Mouse (Mus musculus) kidney, embryonic 15.5 days (tissue): ENCODE results near the gene Wnt2. TPM values are rescaled to one million over a fixed set of nuclear protein-coding genes. Genes with fewer than 3 reads are reported as not detected.

Experiments used
- ATAC-seq: fragments of 200-750 bp; cut with Nextera tagmentation; replicated peaks from 2 replicates; pipeline ENCODE4 v1.8.0; 2017; ENCODE audit warnings: moderate TSS enrichment; ENCODE audit not compliant: low FRiP score
- H3K27ac ChIP-seq: fragments of 300-500 bp; sonication (generic); 2 replicates; pipeline ENCODE4 v1.5.1; 2015; ENCODE audit warnings: mild to moderate bottlenecking, inconsistent platforms
- H3K27me3 ChIP-seq: fragments of 300-500 bp; sonication (generic); 2 replicates; pipeline ENCODE4 v1.6.1; 2015; ENCODE audit warnings: inconsistent platforms
- H3K36me3 ChIP-seq: fragments of 300-500 bp; sonication (generic); 2 replicates; pipeline ENCODE4 v1.6.1; 2015; ENCODE audit warnings: inconsistent platforms
- H3K4me1 ChIP-seq: fragments of 300-500 bp; sonication (generic); 2 replicates; pipeline ENCODE4 v1.6.1; 2015; ENCODE audit warnings: inconsistent platforms
- H3K4me2 ChIP-seq: fragments of 300-500 bp; sonication (generic); 2 replicates; pipeline ENCODE4 v1.6.1; 2015; ENCODE audit warnings: moderate library complexity, mild to moderate bottlenecking, inconsistent platforms
- H3K4me3 ChIP-seq: fragments of 300-500 bp; sonication (generic); replicated peaks from 2 replicates; pipeline ENCODE4 v1.5.1; 2015; ENCODE audit warnings: mild to moderate bottlenecking, inconsistent platforms
- H3K9ac ChIP-seq: fragments of 300-500 bp; sonication (generic); 2 replicates; pipeline ENCODE4 v1.6.1; 2015; ENCODE audit warnings: mild to moderate bottlenecking, inconsistent platforms
- H3K9me3 ChIP-seq: fragments of 300-500 bp; sonication (generic); replicated peaks from 2 replicates; pipeline ENCODE4 v1.6.1; 2016; ENCODE audit warnings: inconsistent platforms
- WGBS: fragments of 180-500 bp; shearing (Covaris S2); methylation state at CpG from one replicate; pipeline ENCODE4 v1.1.7; 2015; ENCODE audit warnings: mixed read lengths; 5-methylcytosine and 5-hydroxymethylcytosine counted together
- polyA plus RNA-seq: library from polyadenylated mRNA; unstranded; fragments of >200 nt; fragmentation: Nextera tagmentation; extraction: Ambion mirVana; gene quantifications from 2 replicates; pipeline ENCODE4 v1.2.1, GENCODE M21; 2015

Gene Wnt2
- polyA plus RNA-seq, 1 experiment from 2014 or later, result 2.9 TPM

GRCm38 (mm10) chr6:17971393-17971792 is 59.0 kb downstream of the Wnt2 start:
- Histone ChIP-seq H3K27me3 (no peaks in the 10 kb centered on the region), H3K4me2 (no peak overlapping the region), H3K4me3 (no peak overlapping the region), H3K9me3 (no peaks in the 10 kb centered on the region), H3K4me1 (no peaks in the 10 kb centered on the region), H3K27ac (no peak overlapping the region), H3K9ac (no peak overlapping the region), H3K36me3 (no peaks in the 10 kb centered on the region)
- ATAC-seq, result peak; percentile 52; the same call in 1 of the 2 replicates

GRCm38 (mm10) chr6:17969815-17970214 is 60.6 kb downstream of the Wnt2 start:
- Histone ChIP-seq H3K27ac (no peak overlapping the region), H3K4me2 (no peak overlapping the region), H3K36me3 (no peaks in the 10 kb centered on the region), H3K9me3 (no peaks in the 10 kb centered on the region), H3K4me3 (no peak overlapping the region), H3K9ac (no peak overlapping the region), H3K4me1 (no peaks in the 10 kb centered on the region), H3K27me3 (no peaks in the 10 kb centered on the region)
- ATAC-seq, result no peak
- 81% methylated on average over 1 of the region's 1 CpGs for WGBS

GRCm38 (mm10) chr6:17968467-17969144 is 61.8 kb downstream of the Wnt2 start:
- Histone ChIP-seq H3K4me3 (no peak overlapping the region), H3K4me2 (no peak overlapping the region), H3K4me1 (no peaks in the 10 kb centered on the region), H3K27ac (no peak overlapping the region), H3K9ac (no peak overlapping the region), H3K27me3 (no peaks in the 10 kb centered on the region), H3K36me3 (no peaks in the 10 kb centered on the region), H3K9me3 (no peaks in the 10 kb centered on the region)
- ATAC-seq, result no peak
- WGBS, result 77% methylated on average over 1 of the region's 1 CpGs

- Histone ChIP-seq H3K27ac (no peak overlapping the region), H3K9me3 (no peaks in the 10 kb centered on the region), H3K4me1 (no peaks in the 10 kb centered on the region), H3K36me3 (no peaks in the 10 kb centered on the region), H3K9ac (no peak overlapping the region), H3K27me3 (no peaks in the 10 kb centered on the region), H3K4me2 (no peak overlapping the region), H3K4me3 (no peak overlapping the region)
- ATAC-seq, result no peak
- 90% methylated on average over 3 of the region's 3 CpGs for WGBS
Measured at GRCm38 (mm10) chr6:17963455-17963854, 66.9 kb downstream of the Wnt2 start.

GRCm38 (mm10) chr6:17951779-17952178 is 78.6 kb downstream of the Wnt2 start:
- Histone ChIP-seq H3K4me2 (no peak overlapping the region), H3K27ac (no peak overlapping the region), H3K4me1 (no peaks in the 10 kb centered on the region), H3K9ac (no peak overlapping the region), H3K27me3 (no peaks in the 10 kb centered on the region), H3K4me3 (no peak overlapping the region), H3K36me3 (no peaks in the 10 kb centered on the region), H3K9me3 (no peaks in the 10 kb centered on the region)
- WGBS, result 50% methylated on average over 8 of the region's 8 CpGs
- no peak for ATAC-seq

GRCm38 (mm10) chr6:17949103-17949502 is 81.3 kb downstream of the Wnt2 start:
- 85% methylated on average over 5 of the region's 5 CpGs for WGBS
- H3K9ac ChIP-seq, result no peak overlapping the region
- no peaks in the 10 kb centered on the region for H3K27me3 ChIP-seq
- no peaks in the 10 kb centered on the region for H3K36me3 ChIP-seq
- no peak for ATAC-seq
- H3K27ac ChIP-seq, result no peak overlapping the region
- no peaks in the 10 kb centered on the region for H3K9me3 ChIP-seq
- no peak overlapping the region for H3K4me2 ChIP-seq
- H3K4me1 ChIP-seq, result no peaks in the 10 kb centered on the region
- H3K4me3 ChIP-seq, result no peak overlapping the region

- H3K27me3 ChIP-seq, result no peaks in the 10 kb centered on the region
- H3K36me3 ChIP-seq, result no peaks in the 10 kb centered on the region
- 67% methylated on average over 11 of the region's 11 CpGs for WGBS
- H3K9me3 ChIP-seq, result no peaks in the 10 kb centered on the region
- H3K4me2 ChIP-seq, result no peak overlapping the region
- H3K4me3 ChIP-seq, result no peak overlapping the region
- H3K27ac ChIP-seq, result no peak overlapping the region
- ATAC-seq, result no peak
- no peak overlapping the region for H3K9ac ChIP-seq
- H3K4me1 ChIP-seq, result no peaks in the 10 kb centered on the region
Measured at GRCm38 (mm10) chr6:17947130-17947831, 83.1 kb downstream of the Wnt2 start.

- Histone ChIP-seq H3K27me3 (no peaks in the 10 kb centered on the region), H3K9me3 (no peaks in the 10 kb centered on the region), H3K9ac (no peak overlapping the region), H3K27ac (no peak overlapping the region), H3K36me3 (no peaks in the 10 kb centered on the region), H3K4me1 (no peaks in the 10 kb centered on the region), H3K4me3 (no peak overlapping the region), H3K4me2 (no peak overlapping the region)
- WGBS, result 77% methylated on average over 5 of the region's 5 CpGs
- no peak for ATAC-seq
Measured at GRCm38 (mm10) chr6:17946456-17946855, 83.9 kb downstream of the Wnt2 start.

- no peak overlapping the region for H3K4me3 ChIP-seq
- ATAC-seq, result no peak
- no peak overlapping the region for H3K27ac ChIP-seq
- 66% methylated on average over 9 of the region's 9 CpGs for WGBS
- no peaks in the 10 kb centered on the region for H3K4me1 ChIP-seq
- H3K9ac ChIP-seq, result no peak overlapping the region
- H3K36me3 ChIP-seq, result no peaks in the 10 kb centered on the region
- H3K4me2 ChIP-seq, result no peak overlapping the region
- H3K27me3 ChIP-seq, result no peaks in the 10 kb centered on the region
- H3K9me3 ChIP-seq, result no peaks in the 10 kb centered on the region
Measured at GRCm38 (mm10) chr6:17943877-17944617, 86.3 kb downstream of the Wnt2 start.

- no peak overlapping the region for H3K4me3 ChIP-seq
- H3K9ac ChIP-seq, result no peak overlapping the region
- 0 out of 2 replicates have a peak, but pooled peaks cover 2% of the 10 kb centered on the region for H3K4me1 ChIP-seq
- no peaks in the 10 kb centered on the region for H3K27me3 ChIP-seq
- no peak for ATAC-seq
- WGBS, result 49% methylated on average over 7 of the region's 7 CpGs
- no peaks in the 10 kb centered on the region for H3K36me3 ChIP-seq
- no peak overlapping the region for H3K4me2 ChIP-seq
- no peaks in the 10 kb centered on the region for H3K9me3 ChIP-seq
- H3K27ac ChIP-seq, result no peak overlapping the region
Measured at GRCm38 (mm10) chr6:17942344-17942743, 88.0 kb downstream of the Wnt2 start.

GRCm38 (mm10) chr6:17941916-17942315 is 88.5 kb downstream of the Wnt2 start:
- Histone ChIP-seq H3K36me3 (no peaks in the 10 kb centered on the region), H3K4me3 (no peak overlapping the region), H3K4me2 (no peak overlapping the region), H3K9me3 (no peaks in the 10 kb centered on the region), H3K27ac (no peak overlapping the region), H3K9ac (no peak overlapping the region), H3K27me3 (no peaks in the 10 kb centered on the region), H3K4me1 (0 out of 2 replicates have a peak, but pooled peaks cover 2% of the 10 kb centered on the region)
- WGBS, result 39% methylated on average over 2 of the region's 2 CpGs
- no peak for ATAC-seq
